Mouse (Mus musculus) fat pad, adult 2 months (tissue): Measurements from ENCODE around the gene Klhl5.

Experiments used
- DNase-seq: peaks from one replicate; pipeline ENCODE4 v3.0.0-alpha.2; 2011; ENCODE audit warnings: low read depth, low spot score; ENCODE audit errors: extremely low read depth

Klhl5 gene

GRCm38 (mm10) chr5:65145499-65146101 is 38.3 kb downstream of the Klhl5 start:
- DNase-seq: no peak

- DNase-seq: no peak
Measured at GRCm38 (mm10) chr5:65146749-65147148, 39.4 kb downstream of the Klhl5 start.

DNA sequence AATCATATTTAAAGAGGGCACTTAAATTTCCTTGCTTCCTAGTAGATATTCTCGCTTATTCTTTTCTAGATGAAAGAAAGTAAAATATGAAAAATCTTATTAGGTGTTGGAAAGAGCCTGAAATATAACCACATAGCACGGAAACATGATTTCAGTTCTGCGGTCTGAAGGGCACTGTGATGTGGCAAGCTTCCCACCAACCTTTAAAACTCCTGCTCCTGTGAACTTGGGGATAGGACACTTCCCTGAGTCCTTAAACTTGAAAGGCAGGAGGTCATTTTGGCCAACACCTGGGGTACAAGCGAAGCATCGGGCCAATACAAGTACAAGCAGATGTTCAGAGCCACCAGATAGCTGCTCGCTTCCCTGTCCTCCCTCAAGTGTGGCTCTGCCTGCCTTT is 42.4 kb downstream of the Klhl5 start:
- no peak for DNase-seq

GRCm38 (mm10) chr5:65150376-65150955 is 43.1 kb downstream of the Klhl5 start:
- DNase-seq: no peak

DNA sequence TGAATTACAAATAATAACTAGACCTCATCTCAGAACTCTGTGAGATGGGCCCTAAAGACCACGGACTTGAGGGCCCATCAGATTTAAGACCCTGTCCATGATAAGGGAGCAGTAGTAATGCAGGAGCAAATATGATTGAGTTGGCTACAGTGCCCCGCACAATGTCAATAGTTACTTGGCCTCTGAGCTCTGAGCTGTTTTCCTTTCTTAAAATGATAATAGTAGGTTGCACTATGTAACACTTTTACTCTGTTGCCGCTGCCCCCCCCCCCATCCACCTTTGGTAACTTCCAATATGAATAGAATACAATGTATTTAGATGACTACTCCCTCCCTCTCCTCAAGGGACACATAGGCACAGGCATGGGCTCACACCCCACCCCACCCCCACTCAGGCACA is 43.9 kb downstream of the Klhl5 start:
- DNase-seq: no peak

DNA sequence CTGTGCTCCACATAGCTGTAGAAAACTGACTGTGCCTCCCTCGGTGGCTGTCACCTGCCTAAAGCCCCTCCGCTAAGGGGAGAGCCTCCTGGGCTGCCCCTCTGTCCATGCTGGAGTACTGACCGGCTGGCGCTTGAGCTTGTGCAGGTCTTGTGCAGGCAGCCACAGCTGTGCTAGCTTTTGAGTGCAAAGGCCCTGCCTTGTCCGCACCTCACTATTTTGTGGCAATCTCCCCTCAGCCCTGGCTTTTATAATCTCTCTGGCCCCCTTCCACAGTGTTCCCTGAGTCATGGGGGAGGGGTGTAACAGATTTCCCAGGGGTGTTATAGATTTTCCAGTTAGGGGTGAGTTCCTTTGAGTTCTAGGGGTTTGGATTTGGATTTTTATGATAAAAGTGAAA is 44.4 kb downstream of the Klhl5 start:
- no peak for DNase-seq

- no peak for DNase-seq
Measured at GRCm38 (mm10) chr5:65154287-65154686, 46.9 kb downstream of the Klhl5 start.

GRCm38 (mm10) chr5:65156853-65157252 is 49.5 kb downstream of the Klhl5 start:
- no peak for DNase-seq

- DNase-seq: no peak
Measured at GRCm38 (mm10) chr5:65157412-65158381, 50.4 kb downstream of the Klhl5 start.

DNA sequence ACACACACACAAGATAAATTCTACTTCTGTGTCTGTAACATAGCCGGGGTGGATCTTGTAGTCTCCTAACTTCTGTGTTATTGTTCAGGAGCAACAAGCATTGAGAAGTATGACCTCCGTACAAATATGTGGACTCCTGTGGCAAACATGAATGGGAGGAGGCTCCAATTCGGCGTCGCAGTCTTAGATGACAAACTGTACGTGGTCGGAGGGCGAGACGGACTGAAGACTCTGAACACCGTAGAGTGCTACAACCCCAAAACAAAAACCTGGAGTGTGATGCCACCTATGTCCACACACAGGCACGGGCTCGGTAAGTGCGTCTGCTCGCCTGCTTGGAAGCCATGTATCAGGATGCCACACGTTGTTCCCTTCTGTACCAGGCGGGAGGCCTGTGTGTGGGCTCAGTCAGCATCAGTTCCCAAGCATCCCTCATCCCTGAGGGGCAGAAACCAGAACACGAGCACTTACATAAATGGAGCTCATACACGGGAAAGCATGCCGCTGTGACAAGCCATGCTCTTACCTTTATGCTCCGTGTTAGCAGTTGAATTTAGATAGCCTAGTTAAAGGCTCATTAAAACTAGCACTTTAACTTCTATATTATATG is 51.5 kb downstream of the Klhl5 start:
- DNase-seq: no peak

DNA sequence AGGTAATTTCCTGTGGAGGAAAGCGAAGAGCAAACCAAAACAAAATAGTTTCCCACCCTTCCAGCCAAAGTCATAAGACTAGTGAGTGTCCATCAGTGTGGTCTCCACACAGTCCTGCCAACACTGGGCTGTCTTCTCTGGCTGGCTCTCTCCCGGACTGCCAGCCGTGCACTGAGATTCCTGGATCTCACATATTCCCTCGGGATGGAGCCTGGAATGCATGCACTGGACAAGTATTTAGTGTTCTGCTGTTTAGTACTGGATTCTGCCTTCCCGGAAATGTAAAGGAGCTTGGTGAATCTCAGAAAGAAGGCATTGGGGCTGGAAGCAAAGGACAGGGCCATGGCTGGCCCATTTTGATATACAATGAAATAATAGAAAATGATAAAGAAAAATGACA is 55.7 kb downstream of the Klhl5 start:
- DNase-seq: no peak

GRCm38 (mm10) chr5:65163489-65164092 is 56.3 kb downstream of the Klhl5 start:
- DNase-seq: no peak

DNA sequence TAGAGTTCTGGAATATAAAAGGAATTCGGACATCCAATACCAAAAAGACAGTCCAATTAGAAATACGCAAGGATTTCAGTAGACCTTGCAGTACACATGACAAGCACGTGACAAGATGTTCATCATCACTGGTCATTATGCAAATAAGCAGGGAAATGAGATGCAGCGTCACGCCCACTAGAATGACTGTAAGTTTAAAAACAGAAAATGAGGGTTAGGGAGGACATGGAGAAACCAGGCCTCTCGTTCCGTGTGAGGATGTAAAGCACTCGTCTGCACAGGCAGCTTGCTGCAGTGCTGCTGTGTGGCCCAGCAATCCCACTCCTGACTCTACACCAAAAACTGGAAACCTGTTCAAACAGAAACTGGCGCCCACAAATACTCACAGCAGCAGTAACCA is 62.9 kb downstream of the Klhl5 start:
- no peak for DNase-seq

DNA sequence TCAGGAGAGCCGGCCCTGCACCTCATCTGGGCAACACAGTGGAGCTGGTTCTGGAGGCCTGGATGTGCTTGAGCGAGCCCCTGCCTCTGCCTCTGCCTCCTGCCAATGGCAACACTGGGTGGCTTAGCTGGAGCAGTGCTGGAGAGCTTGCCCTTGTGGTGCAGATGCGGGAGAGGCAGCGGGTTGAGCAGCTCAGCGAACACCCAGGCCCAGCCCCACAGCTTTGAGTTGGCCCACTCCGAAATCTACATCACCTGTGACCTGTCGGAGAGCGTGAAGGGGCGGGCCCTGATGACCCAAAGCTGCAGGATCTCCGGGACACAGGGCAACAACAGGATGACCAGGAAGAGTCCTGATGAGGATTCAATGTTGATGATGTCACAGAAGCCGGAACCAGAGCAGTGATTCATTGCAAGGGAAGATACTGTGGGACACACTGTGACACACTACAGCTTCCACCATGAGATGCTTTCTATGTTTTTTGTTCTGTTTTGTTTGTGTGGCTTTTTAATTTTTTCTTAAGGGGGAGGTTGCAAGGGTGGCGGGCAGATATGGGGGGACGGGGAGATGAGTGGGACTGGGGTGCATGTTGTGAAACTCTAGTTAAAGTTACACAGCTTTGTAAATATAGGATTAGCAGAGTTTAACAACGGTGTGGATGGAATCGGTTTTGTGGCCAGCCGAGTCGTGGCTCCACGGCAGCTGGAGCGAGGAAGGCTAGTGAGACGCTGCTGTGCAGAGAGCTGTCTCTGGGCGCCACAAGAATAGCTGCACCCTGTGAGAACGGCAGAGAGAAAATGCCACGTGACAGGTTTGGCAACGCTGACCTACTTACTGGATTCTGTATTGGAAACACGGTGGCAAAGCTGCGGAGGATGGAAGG is 67.9 kb downstream of the Klhl5 start:
- DNase-seq: no peak

GRCm38 (mm10) chr5:65175918-65176484 is 68.7 kb downstream of the Klhl5 start:
- DNase-seq: no peak

DNA sequence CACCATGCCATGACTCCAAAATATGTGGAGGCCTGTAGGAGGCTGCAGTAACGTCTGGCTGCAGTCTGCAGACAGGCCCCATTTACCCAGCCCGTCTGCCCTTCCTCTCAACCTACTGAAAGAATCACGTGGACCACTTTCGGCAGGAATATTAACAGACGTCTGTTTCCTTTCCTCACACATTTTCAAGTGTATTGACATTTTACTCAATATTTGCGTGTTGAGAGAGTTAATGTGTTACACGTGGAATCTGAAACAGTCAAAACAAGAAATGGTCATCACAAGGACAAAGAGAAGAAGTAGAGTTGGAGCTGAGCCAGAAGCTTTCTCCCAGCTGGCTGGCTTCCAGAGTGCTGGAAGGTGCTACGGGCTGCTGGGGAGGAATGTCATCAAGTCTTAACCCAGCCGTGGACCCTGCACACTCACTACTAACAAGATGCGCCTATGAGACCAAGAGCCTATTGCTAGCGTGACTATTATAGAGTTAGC is 69.7 kb downstream of the Klhl5 start:
- DNase-seq: no peak

DNA sequence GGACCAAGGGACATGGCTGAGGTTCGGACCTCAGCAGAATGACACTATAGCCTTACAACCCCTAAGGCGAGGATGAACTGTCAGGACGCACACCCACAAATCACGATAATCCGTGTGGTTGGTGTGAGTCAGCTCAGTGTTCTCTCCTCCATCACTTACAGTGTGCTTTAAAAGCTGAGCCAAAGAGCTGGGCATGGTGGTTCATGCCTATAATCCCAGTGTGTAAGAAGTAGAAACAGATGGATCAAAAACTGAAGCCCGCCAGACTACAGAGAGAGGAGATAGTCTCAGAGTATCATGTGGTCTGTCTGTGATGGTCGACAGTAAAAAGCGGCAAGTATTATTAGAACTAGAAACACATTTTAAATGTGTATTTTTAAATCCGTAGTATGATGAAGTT is 71.1 kb downstream of the Klhl5 start:
- DNase-seq: no peak

- DNase-seq: no peak
Measured at GRCm38 (mm10) chr5:65181160-65181793, 73.9 kb downstream of the Klhl5 start.

- DNase-seq: no peak
Measured at GRCm38 (mm10) chr5:65181794-65182169, 74.4 kb downstream of the Klhl5 start.
